Mouse (Mus musculus) CD4-positive helper T cell, adult 2 months (primary cell): Measurements from ENCODE around the gene Cbx8.
A peak's percentile ranks its signal among the peaks of the same experiment; 100 is the strongest.

ENCODE experiments used
- DNase-seq: peaks from one replicate; pipeline ENCODE4 v3.0.0-alpha.2; 2012; ENCODE audit warnings: low read depth, missing footprints, low spot score

The Cbx8 gene

DNA sequence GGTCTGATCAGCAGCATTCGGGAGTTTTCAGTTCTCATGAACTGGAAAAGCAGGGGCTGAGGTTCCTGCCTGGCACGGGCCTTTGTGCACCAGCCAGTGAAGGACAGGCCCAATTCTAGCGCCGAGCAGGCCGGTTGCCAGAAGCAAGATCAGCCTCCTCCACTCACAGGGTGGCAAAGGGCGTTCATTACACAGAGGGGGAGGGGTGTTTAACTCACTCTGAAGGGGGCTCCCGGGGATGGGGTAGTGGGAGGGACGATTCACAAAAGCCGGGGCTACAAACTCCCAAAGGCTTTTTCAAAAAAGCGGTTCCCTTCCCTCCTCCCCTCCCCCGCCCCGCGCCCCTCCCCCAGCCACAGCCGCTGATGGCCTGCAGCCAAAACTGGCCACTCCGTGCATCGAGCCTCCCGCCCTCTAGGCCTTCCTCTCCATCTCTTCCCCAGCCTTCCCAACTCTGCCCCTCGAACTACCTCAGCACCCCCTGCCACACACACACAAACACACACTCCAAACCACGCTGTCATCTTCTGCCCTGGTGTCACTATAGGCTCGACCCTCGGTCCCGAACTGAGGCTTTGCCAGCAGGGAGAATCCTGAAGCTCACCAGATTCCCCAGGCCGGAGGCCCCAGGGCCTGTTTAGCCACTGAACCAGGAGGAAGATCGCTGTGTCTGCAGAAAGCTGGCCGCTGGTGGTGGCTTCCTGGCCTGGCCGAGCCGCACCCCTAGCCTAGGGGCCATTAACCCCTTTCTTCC lies 38.1 kb upstream of the Cbx8 start:
- DNase-seq, result no peak

DNA sequence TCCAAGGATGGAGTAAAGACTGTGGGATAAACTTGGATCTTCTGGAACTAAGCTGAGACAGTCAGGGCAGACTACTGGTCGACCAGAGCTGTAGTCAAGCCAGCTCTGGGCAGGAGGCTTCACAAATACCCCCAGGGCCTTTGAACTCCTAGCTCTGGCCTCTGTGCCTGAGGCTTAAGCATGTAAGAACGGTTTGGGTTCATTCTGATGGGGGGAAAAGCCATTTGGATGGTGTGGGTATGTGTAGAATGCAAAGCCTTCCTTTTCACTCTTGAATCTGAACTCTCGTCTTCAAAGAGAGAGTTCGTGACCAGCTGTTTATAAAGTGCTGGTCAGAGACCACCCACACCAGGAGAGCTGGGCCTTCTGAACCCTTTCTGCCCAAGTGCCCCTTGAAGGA lies 37.0 kb upstream of the Cbx8 start:
- DNase-seq, result no peak

DNA sequence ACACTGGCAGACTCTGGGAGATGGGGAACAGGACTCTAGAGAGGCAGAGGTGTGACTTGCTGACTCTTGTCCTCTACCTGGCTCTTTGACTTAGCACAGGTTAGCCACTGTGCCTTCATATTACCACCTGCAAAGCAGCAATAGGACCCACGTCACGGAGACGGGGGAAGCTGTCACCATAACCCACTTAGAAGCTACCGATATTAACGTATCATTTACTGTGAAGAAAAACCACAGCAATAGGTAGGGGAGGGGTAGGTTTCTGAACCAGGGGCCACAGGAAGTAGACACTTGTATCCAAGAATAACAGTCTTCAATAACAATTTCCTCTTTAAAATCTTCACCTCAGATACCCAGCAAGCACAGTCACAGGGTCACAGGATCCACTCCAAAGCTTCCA lies 35.0 kb upstream of the Cbx8 start:
- peak; percentile 90 for DNase-seq

DNA sequence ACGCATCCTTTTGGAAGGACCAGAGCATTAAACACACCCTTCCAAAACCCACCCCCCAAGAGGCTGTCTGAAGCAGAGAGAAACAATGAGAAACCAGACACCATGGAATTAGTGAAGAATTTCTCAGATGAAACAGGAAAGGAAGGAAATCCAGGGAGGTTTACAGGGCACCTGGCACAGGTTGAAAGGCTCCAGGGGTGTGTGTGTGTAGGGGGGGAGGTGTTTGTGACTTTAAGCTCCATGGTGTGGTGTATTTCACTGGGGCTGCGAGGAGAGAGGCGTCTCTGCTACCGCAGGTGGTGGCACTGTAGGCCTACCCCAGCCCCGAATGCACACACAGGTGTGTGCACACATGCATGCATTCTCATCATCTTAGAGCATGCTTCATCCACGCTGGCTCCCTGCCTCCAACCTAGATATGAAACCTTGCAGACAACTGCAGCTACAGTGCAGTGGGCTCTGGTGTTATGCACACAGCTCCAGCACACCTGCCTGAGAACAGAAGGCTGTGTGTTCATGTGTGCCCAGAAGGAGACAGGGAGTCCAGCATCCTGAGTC lies 33.2 kb upstream of the Cbx8 start:
- no peak for DNase-seq

DNA sequence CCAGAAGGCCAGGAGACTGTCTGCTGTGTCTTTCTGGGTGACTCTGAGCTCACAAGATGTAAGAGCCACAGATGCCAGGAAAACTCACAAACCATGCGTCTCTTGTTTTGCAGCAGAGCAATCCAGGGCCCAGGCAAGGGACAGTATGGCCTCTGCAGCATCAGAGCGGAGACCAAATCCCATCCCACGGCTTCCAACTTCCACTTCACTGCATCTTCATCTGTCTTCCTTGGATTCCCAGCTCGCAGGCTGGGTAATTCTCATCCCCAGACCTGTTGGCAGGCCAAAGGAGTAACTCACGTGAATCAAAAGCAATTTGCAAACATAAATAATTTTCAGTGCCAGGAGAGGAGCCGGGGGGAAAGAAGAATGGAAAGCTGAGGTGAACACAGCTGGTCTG lies 32.2 kb upstream of the Cbx8 start:
- no peak for DNase-seq

DNA sequence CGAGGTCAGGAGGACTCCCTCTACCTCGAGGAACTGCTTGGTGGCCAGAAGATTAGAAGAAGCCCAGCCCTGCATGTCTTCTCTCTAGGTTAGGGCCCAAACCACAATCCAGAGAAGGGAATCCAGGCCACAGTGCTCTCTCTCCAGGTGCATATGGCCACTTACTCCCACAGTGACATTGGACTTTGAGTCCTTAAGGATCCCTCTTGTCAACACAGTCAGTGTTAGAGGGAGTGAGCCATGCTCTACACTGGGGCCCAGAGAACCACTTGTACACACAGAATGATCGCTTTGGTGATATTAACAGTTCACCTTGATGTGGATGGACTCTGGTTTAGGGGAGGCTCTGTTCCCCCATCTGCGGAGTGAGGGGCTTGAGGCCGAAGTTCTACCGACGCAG lies 31.5 kb upstream of the Cbx8 start:
- DNase-seq, result no peak

DNA sequence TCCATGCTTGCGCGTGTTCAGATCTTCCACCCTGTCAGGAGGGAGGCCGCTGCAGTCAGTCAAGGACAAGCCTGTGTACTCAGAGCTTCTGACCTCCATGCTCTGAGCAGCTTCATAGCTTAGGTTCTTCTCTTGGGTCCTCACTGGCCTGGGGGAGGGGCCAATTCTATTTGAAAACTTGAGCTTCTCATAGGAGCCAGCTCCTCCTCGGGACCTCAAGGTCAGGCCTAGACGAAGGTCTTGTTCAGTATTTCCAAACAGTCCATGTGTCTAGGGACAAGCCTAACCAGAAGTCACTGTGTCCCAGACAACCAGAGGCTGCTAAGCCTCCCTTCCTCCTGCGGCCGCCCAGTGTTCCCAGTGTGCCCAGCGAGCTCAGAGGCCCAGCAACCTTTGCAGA lies 26.1 kb upstream of the Cbx8 start:
- DNase-seq, result no peak

DNA sequence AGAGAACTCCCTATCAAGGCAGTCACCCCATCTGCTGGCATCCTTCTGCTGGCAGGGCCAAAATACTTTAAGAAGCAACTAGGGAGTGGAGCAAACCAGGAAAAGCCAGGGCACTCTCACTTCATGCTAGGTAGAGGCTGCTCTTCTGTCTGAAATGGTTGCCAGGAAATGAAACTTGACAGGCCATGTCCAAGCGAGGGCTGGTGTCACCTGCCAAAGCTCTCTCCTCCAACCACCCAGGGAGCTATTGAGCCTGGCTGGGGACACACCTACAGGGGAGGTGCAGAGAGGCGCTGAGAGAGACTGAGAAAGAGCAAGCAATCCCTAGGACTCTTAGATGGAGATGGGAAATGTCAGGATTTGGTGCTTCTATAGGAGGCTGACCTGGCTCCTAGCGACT lies 18.5 kb upstream of the Cbx8 start:
- DNase-seq, result no peak

DNA sequence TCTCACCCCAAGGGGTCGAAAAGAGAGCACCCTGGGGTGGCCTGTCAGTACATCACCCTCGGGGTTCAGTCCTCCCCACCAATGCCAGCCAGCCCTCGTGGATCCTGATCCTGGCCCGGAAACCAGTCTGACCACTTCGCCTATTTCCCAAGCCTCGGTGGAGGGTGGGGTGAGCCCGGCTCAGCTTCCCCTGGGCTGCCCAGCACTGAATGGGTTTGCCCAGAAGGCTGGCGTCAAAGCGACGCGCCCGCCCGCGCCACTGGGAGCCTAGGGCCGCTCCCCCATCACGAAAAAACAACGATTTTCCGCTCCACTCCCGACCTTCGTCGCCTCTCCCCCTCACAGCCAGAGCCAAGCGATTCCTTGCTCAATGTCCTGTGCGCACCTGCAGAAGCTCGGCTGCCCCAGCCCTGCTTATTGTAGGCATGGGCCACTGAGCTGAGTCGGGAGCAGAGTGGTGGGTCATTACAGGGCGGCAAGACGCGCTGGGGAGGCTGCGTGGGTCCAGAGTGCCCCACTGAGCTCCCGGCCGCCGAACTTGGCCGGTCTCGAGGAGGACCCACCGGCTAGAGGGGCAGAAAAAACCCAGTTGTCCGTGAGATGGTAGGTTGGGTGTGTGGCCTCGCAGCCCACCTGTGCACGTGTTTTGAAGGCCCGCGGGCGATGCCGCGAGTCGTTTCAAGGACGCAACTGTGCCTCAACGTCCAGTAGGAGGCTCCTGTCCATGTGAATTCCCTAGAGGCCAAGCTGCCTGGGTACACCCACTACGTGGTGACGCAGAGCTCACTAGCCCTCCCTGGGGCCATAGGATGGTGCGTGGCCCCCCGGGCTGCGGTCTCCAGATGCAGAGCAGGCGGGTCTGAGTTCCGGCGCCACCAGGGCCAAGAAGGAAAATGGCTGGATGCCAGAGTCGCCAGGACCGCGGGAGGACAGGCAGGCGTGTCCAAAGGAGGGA lies 17.5 kb upstream of the Cbx8 start:
- DNase-seq, result peak; percentile 25

DNA sequence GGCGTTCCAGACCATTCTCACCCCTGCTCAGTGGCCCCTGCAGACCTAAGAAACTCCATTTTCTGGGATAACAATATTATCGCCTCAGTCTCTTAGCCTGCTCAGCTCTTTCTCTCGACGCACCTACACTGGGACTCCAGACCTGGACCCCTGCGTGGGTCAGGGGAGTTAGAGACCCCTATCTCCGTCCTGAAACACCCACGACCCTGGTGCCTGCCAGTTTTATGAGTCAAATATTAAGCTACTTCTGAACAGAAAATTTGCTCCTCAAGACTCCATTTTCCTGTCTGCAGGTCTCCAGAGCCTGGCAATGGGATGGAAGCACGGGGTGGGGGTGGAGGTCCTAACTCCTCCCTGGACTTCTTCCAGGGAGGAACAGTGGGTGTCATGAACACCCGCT lies 16.5 kb upstream of the Cbx8 start:
- peak; percentile 32 for DNase-seq

DNA sequence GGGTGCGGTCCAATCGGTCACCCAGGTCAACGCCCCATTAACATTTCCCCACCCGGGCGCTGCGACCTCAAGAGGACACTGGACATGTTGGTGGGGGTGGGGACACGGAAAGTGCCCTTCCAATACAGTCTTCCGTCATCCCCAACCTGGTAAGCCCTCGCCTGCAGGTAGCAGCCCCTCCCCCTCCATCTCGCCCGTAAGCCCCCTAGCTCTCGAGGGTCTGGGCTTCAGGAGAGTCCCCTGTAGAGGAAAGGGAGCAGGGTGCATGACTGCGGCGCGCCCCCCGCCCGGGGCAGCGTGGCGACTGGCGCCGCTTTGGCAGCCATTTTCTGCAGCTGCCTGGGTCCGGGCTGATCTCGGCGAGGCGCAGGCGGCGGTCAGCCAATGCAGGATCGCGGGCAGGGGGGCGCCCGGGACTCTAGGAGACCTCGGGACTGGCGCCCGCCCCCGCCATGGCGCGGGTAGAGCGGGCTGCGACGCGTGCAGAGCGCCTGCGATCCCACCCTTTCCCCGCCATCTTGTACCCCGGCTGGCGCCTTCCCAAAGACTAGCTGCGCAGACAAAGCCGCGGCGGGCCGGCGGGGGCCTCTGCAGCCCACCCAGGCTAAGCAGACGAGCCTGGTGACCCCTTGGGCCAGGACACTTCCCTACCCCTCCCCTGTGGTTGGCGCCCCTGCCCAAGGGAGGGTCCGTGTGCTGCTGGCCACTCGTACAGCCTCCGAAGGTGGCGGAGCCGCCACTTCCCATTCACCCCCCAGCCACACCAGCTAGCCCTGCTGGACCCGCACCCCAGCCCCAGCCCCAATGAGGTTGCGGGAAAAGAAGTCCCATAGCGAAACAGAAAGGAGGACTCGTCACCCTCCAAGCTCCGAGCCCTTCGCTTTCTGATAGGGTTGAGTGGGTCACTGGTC lies 15.8 kb upstream of the Cbx8 start:
- DNase-seq, result peak; percentile 67

DNA sequence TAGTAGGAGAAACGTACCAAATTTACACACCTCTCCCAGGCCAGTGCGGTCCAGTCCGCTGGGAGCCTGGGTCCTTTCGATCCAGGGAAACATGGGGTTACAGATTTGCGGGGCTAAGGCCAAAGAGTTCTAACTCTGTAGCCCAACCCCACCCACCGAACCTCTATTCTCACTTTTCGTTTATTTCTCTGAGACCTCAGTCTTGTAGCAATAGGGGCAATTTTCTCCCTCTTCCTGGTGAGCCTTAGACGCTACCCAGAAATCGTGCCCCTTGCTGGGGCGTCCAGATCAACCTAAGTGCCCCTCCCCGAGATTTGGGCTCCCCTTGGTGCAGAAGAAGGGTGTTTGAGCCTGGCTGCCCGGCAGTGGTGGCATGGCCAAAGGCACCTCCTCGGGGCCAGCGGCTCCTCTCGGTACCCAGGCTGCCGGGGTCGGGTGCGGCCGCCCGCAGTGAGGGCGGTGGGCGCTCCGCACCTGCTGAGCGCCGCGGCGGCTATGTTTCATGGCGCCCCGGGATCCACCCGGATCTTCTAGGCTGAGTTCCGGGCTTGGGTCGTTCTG lies 14.9 kb upstream of the Cbx8 start:
- DNase-seq, result peak; percentile 42

DNA sequence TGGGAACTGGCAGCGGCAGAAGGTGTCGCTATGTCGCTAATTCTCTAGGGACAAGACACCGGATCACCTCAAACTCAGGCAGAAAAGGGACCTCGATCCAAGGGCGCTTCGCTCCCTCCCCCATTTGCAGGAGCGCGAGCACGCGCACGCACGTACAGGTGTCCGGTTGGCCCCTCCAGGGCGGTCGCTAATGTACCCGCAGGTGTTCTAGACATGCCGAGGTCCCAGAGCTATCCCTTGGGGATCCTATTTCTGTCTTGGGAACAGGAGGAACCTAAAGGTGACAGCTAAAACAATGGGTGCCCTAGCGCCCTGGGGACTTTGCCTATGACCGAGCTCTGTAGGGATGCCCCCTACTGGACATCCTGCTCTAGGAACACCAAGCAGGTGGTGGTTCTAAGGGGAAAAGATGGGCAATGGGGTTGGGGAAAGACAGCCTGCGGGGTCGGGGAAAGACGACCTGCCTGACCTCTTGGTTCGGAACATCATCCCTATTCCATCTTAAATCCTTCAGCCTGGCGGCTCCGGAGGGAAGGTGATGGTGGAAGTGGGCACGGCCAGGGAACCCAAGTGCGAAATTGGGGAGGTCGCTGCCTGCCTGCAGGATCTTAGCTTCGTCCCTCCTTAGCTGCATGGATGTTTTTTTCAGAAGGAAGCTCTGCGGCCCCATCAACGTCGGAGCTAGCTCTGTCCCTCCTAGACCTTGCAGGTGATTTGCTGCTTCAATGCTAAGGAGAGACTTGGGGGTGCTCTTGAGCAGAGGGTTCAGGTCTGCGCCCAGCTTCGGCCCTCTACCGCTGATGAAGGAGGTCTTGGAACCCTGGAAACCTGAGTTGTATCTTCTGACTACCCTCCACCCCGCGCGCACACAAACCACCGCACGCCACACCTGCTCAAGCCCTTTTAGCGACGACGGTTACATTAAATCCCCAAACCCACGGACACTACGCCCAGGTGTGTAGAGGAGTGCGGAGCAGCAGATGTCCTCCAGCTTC lies 13.9 kb upstream of the Cbx8 start:
- DNase-seq, result peak; percentile 60

DNA sequence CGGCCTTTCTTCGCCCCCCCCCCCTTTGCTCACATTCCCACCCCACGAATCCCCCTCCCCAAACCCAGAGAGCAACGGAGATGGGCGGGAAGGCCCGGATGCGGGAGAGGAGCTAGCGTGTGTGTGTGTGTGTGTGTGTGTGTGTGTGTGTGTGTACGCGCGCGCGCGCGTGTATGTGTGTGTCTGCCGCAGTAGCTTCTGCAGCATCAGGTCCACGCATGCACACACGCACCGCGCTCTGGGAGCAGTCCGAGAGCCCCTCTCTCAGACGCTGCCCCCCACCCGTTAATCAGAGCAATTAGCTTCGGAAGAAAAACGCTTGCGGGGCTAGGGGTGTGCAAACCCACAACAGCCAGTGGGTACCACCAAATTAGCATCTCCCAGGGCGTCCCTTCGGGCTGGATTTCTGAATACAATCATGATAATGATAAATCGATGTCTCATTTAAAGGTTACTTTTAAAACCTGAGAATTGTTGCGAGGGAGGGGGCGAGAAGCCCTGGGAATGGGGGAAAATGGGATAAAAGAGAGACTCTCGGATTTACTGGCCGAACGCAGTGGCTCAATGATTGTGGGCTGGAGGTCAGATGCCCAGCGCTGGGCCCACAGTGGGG lies 13.1 kb upstream of the Cbx8 start:
- DNase-seq, result peak; percentile 76

DNA sequence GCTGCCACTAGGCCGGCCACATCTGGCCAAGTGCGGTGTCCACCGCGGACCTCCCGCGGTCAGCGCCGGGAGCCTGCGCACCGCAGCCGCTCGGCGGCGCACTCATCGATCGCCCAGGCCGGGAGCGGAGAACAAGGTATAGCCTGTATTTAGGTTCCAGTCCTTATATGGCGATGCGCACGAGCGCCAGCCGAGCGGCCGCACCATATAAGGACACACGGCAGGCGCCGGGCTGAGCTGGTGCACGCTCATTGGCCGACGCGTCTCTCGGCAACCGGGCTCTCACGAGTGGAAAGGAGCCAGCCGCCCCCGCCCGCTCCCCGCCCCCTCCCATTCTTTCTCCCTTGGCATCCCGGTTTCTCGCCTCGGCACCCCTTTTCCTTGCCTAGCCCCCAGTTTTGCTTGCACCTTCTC lies 12.5 kb upstream of the Cbx8 start:
- DNase-seq, result peak; percentile 95

DNA sequence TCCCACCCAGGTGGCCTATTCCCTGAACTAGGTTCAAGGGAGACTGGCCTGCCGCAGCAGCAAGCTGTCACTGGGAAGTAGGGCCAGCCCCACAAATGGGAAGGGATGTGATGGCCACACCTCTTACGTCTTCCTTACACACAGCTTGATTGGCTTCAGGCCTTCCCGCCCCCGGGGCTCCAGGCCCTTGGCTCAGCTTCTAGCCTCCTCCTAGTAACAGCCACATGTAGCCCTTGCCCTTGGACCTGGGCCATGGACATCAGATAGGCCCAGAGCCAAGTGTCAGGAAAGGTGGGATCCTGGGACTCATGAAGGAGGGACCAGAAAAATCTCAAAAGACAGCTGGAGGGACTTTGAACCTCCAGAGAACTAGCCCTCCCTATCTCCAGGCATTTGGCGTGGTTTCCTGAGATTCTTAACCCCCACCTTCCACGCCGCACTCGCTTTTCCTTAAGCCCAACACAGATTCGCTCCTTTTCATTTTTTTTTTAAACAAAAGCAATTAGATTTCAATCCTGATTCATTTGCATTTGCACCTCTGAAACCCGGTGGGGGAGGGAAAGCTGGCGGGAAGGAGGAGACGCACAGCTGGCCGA lies 12.0 kb upstream of the Cbx8 start:
- DNase-seq, result peak; percentile 44

DNA sequence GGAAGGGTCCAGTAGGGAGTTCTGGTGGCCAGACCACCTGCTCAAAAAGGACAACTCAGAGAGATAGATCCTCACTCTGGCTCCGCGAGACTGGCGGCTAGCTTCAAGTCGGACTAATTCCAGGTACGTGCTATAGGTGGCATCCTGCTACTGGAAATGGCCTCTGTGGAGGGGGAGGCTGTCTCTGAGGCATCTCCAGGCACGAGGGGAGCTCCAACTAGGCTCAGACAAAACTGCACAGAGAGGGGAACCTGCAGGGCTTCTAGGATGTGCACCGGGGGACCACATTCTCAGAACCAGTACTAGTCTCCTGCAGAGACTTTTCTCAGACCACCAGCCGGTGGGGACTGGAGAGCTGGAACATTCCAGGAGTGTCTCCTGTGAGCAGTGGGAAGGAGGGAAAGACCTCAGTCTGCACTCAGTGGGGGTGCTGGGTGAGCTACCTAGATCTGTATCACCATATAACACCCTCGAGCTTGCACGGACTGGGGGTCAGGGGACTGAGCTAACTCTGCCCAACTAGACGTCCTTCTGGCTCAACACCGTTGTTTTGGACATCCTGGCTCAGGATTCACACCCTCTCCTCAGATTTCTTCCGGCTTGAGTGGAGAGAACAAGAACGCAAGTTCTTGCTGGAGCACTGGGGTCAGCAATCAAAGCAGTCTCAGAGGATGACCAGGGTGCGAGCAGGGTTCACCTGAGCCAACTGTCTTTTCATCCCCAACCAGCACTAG lies 11.3 kb upstream of the Cbx8 start:
- peak; percentile 78 for DNase-seq

DNA sequence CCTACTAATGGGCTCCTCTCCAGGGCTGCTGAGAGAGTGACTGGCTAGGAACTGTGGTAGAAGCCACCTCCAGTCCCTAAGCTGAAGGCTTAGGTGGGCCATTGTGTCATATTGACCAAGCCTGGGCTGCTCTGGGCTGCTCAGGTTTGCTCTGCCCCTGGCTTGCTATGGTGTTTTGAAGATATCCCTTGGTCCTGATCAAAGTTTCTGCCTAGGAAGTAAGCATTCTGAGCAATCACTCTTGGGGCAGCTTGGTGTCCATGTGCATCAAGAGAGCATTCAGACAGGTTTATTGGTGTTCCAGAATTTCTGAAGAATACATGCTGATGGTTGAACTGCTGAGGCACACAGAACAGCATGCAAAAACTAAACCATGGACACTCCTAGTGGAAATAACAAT lies 10.7 kb upstream of the Cbx8 start:
- DNase-seq, result no peak
